14 mouse cellular contexts compared by ENCODE assay signal in genomic region chr8:46830112-46830855, GRCm38 (mm10).
DNase-seq lines count a peak whose midpoint lies in the region; ATAC-seq and TF ChIP-seq lines count a peak whose summit lies in the region.
"Had no signal": no experiment of that assay in that cellular context is flagged by ENCODE, and none has a peak within 500 bp of the region (broad histone marks: within the 10 kb centered on the region; RNA-seq: fewer than 3 reads in every experiment).

No protein-coding gene starts in this region.

- H3K27me3 ChIP-seq in lung, embryonic 16.5 days (ENCODE audit: control insufficient read depth, insufficient read depth, low read depth, low read length) = no peaks in the 10 kb centered on the region
- H3K27me3 ChIP-seq: forebrain, embryonic 15.5 days; megakaryocyte, embryonic 14.5 days; neural tube, embryonic 12.5 days had no signal

- no peak for TF ChIP-seq CTCF in gastrocnemius, adult 2 months (IDR thresholded peaks at IDR 0.05)
- TF ChIP-seq CTCF in lung, adult 2 months (IDR thresholded peaks at IDR 0.05; ENCODE audit: insufficient read depth, low read length) = no peak
- no peak for TF ChIP-seq CTCF in layer of hippocampus, adult 2 months (conservative IDR thresholded peaks at IDR 0.05)

- H3K4me3 ChIP-seq in gastrocnemius, adult 2 months = no peak overlapping the region
- no peak overlapping the region for H3K4me3 ChIP-seq in lung, embryonic 16.5 days (ENCODE audit: low read length)
- H3K4me3 ChIP-seq in lung, adult 2 months (replicated peaks; ENCODE audit: extremely low read depth, low read depth, low read length) = no peak overlapping the region
- no peak overlapping the region for H3K4me3 ChIP-seq in layer of hippocampus, adult 2 months
- H3K4me3 ChIP-seq: forebrain, embryonic 15.5 days; neural tube, embryonic 12.5 days had no signal

- DNase-seq in gastrocnemius, adult 2 months = peak; percentile 11
- DNase-seq in gastrocnemius, postnatal 36 days = no peak
- DNase-seq in lung, adult 2 months = no peak
- peak; percentile 47 for DNase-seq in lung, postnatal 10 days
- DNase-seq in layer of hippocampus, adult 2 months (ENCODE audit: low spot score in 2 of 2) = no peak
- no peak for DNase-seq in ovary, postnatal 10 days (ENCODE audit: low spot score)
- no peak for DNase-seq in testis, postnatal 10 days (ENCODE audit: low spot score)
- DNase-seq: right cerebral cortex, postnatal 25 days; thymus, postnatal 25 days had no signal

- 67% methylated on average over 11 of the region's 11 CpGs for WGBS in lung, embryonic 16.5 days
- WGBS in lung, adult 2 months = 67% methylated on average over 11 of the region's 11 CpGs

- intact Hi-C loops in gastrocnemius, adult 2 months (cut with DNase I) = no loop called here
- intact Hi-C loops in gastrocnemius, postnatal 36 days (cut with DNase I) = no loop called here

- H3K4me1 ChIP-seq in lung, embryonic 16.5 days (replicated peaks; ENCODE audit: control insufficient read depth, insufficient read depth, low read length) = peaks cover 12% of the 10 kb centered on the region; the same call in 1 of the 2 replicates
- peaks cover 16% of the 10 kb centered on the region for H3K4me1 ChIP-seq in lung, adult 2 months (ENCODE audit: control insufficient read depth, insufficient read depth, low read length)
- H3K4me1 ChIP-seq: neural tube, embryonic 12.5 days had no signal

- H3K27ac ChIP-seq in gastrocnemius, adult 2 months = no peak overlapping the region
- peak overlapping the region; percentile 55; the same call in 1 of the 2 replicates for H3K27ac ChIP-seq in lung, embryonic 16.5 days (ENCODE audit: low read length)
- no peak overlapping the region for H3K27ac ChIP-seq in layer of hippocampus, adult 2 months
- H3K27ac ChIP-seq: forebrain, embryonic 15.5 days; neural tube, embryonic 12.5 days had no signal

- no peaks in the 10 kb centered on the region for H3K9me3 ChIP-seq in lung, embryonic 16.5 days (ENCODE audit: control insufficient read depth, low read length)
- H3K9me3 ChIP-seq: forebrain, embryonic 15.5 days; megakaryocyte, embryonic 14.5 days; neural tube, embryonic 12.5 days had no signal

- H3K9ac ChIP-seq in lung, embryonic 16.5 days (ENCODE audit: low read length) = no peak overlapping the region
- H3K9ac ChIP-seq: forebrain, embryonic 15.5 days; neural tube, embryonic 12.5 days had no signal

- peak; percentile 51; the same call in 1 of the 2 replicates for ATAC-seq in lung, embryonic 16.5 days (ENCODE audit: low read depth)
- ATAC-seq: forebrain, embryonic 15.5 days; hindbrain, embryonic 16.5 days had no signal

- H3K4me2 ChIP-seq in lung, embryonic 16.5 days (ENCODE audit: low read depth, low read length) = no peak overlapping the region
- H3K4me2 ChIP-seq: forebrain, embryonic 15.5 days; neural tube, embryonic 12.5 days had no signal

- TF ChIP-seq POLR2A in lung, adult 2 months (IDR thresholded peaks at IDR 0.05; ENCODE audit: borderline replicate concordance, extremely low read depth, low read depth, low read length) = no peak

- no peaks in the 10 kb centered on the region for H3K36me3 ChIP-seq in lung, embryonic 16.5 days (ENCODE audit: control insufficient read depth, insufficient read depth, low read length)
- H3K36me3 ChIP-seq: forebrain, embryonic 15.5 days; neural tube, embryonic 12.5 days had no signal

Comparison
In these comparisons a context has a peak if more than half of its experiments do, and no peak if none do; other contexts are left out.
1. DNase-seq: peak in gastrocnemius, adult 2 months (single experiment) and lung, postnatal 10 days (single experiment); none in gastrocnemius, postnatal 36 days (0 of 2), lung, adult 2 months (single experiment), layer of hippocampus, adult 2 months (0 of 2), ovary, postnatal 10 days (single experiment) and testis, postnatal 10 days (single experiment).